Mouse (Mus musculus) heart, adult 2 months (tissue): ENCODE results near the gene Gm973. TPM values are rescaled to one million over a fixed set of nuclear protein-coding genes. Genes with fewer than 3 reads are reported as not detected.
A peak's percentile ranks its signal among the peaks of the same experiment; 100 is the strongest.

Experiments used
- DNase-seq, 2 experiments: peaks; one replicate each; pipeline ENCODE4 v3.0.0; 2021
- H3K27ac ChIP-seq: fragments of 200-600 bp; 2 replicates; pipeline ENCODE4 v1.8.1; 2022
- H3K27me3 ChIP-seq: fragments of 200-500 bp; 2 replicates; pipeline ENCODE4 v1.6.1; 2012; ENCODE audit warnings: mild to moderate bottlenecking, low read length, inconsistent platforms, mixed read lengths; ENCODE audit not compliant: control insufficient read depth, insufficient read depth
- H3K36me3 ChIP-seq: fragments of 200-500 bp; 2 replicates; pipeline ENCODE4 v1.6.1; 2012; ENCODE audit warnings: low read length, inconsistent platforms; ENCODE audit not compliant: control insufficient read depth, insufficient read depth
- H3K4me1 ChIP-seq: fragments of 200-500 bp; 2 replicates; pipeline ENCODE4 v1.6.1; 2011; ENCODE audit warnings: low read length; ENCODE audit not compliant: control insufficient read depth, insufficient read depth
- H3K4me3 ChIP-seq: fragments of 200-600 bp; 2 replicates; pipeline ENCODE4 v1.8.1; 2022
- H3K79me2 ChIP-seq: fragments of 200-500 bp; replicated peaks from 2 replicates; pipeline ENCODE4 v1.6.1; 2012; ENCODE audit warnings: mild to moderate bottlenecking, inconsistent platforms, low read length, moderate library complexity, mixed read lengths; ENCODE audit not compliant: control insufficient read depth, insufficient read depth
- H3K9ac ChIP-seq: fragments of 200-500 bp; 2 replicates; pipeline ENCODE4 v1.6.1; 2012; ENCODE audit warnings: low read depth, mild to moderate bottlenecking, control low read depth, inconsistent platforms, low read length, mixed read lengths
- CTCF ChIP-seq: fragments of 200-600 bp; IDR thresholded peaks from 2 replicates; pipeline ENCODE4 v1.8.1; 2022; ENCODE audit warnings: antibody characterized with exemption, mild to moderate bottlenecking, moderate library complexity
- EP300 ChIP-seq: fragments of 200-500 bp; IDR thresholded peaks from 2 replicates; pipeline ENCODE4 v1.6.1; 2011; ENCODE audit warnings: low read depth, low read length, control low read depth; ENCODE audit not compliant: insufficient read depth
- POLR2A ChIP-seq: fragments of 200-500 bp; IDR thresholded peaks from 2 replicates; pipeline ENCODE4 v1.6.1; 2011; ENCODE audit warnings: mild to moderate bottlenecking, low read depth, low read length, control low read depth; ENCODE audit not compliant: insufficient read depth
- WGBS: fragments of 180-500 bp; shearing (Covaris S2); methylation state at CpG from one replicate; pipeline ENCODE4 v1.1.7; 2018; 5-methylcytosine and 5-hydroxymethylcytosine counted together
- intact Hi-C: fragments of 180-260 bp; cut with DNase I; formaldehyde crosslinking; loops from one replicate; pipeline ENCODE4 v1.15.1; 2025
- long read RNA-seq: library from polyadenylated mRNA; stranded (forward); transcript quantifications from one replicate; pipeline ENCODE4 v2.0.0, GENCODE M21; 2021
- polyA plus RNA-seq: library from polyadenylated mRNA; depleted of rRNA; stranded (reverse); fragments of >200 nt; gene quantifications from 2 replicates; pipeline ENCODE4 v1.2.3, GENCODE M21; 2012; rRNA removed
- total RNA-seq, 2 experiments: library from RNA; stranded (reverse); gene quantifications; 2 replicates each; pipeline ENCODE4 v1.2.3; 2021

The Gm973 gene
- total RNA-seq (under 1 TPM in 1 of 2 experiments, not detected in 1; 0.30 TPM), polyA plus RNA-seq (0.29 and 0.45 TPM in 2 replicates)
- long read RNA-seq, result 0 reads

DNA sequence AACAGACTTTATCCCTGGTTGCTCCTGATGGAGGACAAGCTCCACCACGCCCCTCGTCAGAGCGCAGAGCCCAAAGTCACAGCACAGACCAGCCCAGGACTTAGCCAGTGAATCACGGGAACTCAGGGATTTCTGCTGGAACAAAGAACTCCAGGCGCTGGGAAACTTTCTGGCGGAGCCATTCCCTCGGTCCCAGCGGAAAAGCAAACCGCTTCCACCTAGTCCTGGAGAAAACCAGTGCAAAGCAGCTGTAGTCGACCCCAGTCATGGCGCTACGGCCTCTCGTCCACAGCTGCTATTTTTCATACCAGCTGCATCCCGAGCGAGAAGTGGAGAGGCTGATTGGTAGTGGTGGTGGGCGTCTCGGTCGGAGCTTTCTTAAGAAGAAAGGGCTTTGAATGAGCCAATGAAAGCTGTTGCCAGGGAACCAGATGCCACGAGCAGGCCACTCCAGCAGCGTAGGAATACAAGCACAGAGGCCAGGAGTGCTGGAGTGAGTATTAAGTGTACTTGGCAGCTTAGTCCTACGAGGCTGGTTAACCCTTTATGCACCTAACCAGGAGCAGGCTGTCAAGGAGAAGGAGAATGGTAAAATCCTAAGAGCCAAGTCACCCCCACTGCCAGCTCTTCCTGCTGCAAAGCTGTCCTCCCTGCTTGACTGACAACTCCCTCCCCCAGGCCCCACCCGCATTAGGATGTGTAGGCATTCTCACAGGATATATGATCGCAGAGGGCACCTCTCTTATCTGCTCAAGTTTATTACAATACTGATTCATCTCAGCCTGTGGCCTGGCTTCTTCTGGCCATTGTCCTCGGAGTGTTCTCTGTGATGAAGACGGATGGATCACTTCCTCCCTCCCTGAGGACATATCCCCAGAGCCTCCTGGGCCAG lies at the start of gene Gm973:
Gm973 (plus strand) TSS at position 239 of the 892 bp plus-strand sequence.
- TF ChIP-seq POLR2A, result no peak
- TF ChIP-seq EP300, result no peak
- TF ChIP-seq CTCF, result no peak
- Histone ChIP-seq H3K27ac (peak within 1 kb of the TSS; percentile 12; the same call in 1 of the 2 replicates), H3K4me1 (peaks cover 6% of the 10 kb centered on the region), H3K27me3 (no peaks in the 10 kb centered on the region), H3K36me3 (no peaks in the 10 kb centered on the region), H3K9ac (no peak within 1 kb of the TSS), H3K79me2 (no peaks in the 10 kb centered on the region), H3K4me3 (peak within 1 kb of the TSS; percentile 26; the same call in 1 of the 2 replicates)
- DNase-seq, result peak; percentile 53 to 64
- 15% methylated on average over 25 of the region's 25 CpGs for WGBS
- intact Hi-C loops, result no loop called here

DNA sequence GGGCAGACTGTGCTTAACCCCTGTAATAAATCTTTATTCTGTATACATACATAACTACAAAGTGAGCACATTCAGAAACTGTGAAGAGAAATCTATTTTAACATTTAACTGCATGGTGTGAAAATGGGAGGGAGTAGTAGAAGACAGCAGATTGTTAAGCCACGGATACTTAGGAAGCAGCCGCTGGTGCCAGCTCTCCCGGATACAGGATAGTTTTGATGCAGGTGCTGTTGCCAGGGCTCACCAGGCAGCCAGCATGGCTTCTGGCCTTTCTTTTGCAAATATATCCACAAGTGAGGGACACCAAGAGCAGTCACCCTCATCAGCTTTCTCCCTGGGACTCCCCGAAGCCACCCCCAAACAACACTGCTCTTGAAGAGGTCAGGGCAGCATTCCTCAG lies 46.9 kb upstream of the Gm973 start:
- Histone ChIP-seq H3K27me3 (no peaks in the 10 kb centered on the region; the same call in 1 of the 2 replicates), H3K9ac (no peak overlapping the region)
- TF ChIP-seq EP300, result no peak
- TF ChIP-seq POLR2A, result no peak
- no peak for TF ChIP-seq CTCF

GRCm38 (mm10) chr1:59470766-59471165 lies 45.3 kb upstream of the Gm973 start:
- H3K27me3 ChIP-seq, result no peaks in the 10 kb centered on the region; the same call in 1 of the 2 replicates
- H3K4me3 ChIP-seq, result no peak overlapping the region
- H3K27ac ChIP-seq, result no peak overlapping the region
- no peak for DNase-seq
- no peak overlapping the region for H3K9ac ChIP-seq
- no peaks in the 10 kb centered on the region for H3K4me1 ChIP-seq
- 63% methylated on average over 4 of the region's 4 CpGs for WGBS
- H3K36me3 ChIP-seq, result no peaks in the 10 kb centered on the region
- intact Hi-C loops, result no loop called here
- H3K79me2 ChIP-seq, result no peaks in the 10 kb centered on the region
- TF ChIP-seq POLR2A, result no peak

More for the DNA sequence above, 46.9 kb upstream of the Gm973 start:
- intact Hi-C loops, result no loop called here
- Histone ChIP-seq H3K36me3 (no peaks in the 10 kb centered on the region), H3K4me3 (no peak overlapping the region), H3K4me1 (no peaks in the 10 kb centered on the region), H3K27ac (no peak overlapping the region), H3K79me2 (no peaks in the 10 kb centered on the region)
- 79% methylated on average over 4 of the region's 4 CpGs for WGBS
- no peak for DNase-seq

DNA sequence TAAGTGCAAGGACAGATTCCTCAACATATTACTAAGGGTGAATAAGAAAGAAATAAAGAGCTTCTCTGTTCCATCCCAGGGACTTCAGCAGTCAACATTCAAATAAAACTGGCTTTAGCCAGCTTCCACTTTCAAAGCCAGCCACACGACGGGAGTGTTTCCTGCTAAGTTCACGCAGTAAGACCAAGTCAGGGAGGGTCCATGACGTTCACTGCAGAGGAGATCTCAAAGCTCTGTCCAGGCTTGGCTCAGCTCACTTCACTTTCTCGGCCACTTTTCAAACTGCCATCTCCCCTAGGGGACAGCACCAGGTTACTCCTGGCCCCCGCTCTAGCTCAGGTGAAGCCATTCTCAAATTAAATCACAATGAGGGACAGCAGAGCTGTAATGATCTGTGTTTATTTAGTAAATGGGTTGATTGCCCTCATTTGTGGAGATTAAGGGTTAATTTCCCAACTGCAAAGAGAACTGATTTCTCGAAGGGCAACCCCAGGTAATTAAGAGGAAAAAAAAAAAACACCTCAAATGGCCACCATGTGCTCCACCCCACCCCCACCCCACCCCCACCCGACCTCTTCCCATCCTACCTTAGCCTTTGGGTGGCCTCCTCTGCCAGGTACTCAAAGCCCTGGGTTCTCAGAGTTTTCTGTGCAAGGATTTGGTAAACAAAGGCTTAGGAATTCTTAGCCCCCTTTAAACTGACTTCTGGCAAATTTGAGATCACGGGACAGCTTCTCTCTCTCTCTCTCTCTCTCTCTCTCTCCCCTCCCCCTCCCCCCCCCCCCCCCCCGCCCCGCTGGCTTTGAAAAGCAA lies 43.5 kb upstream of the Gm973 start:
- TF ChIP-seq EP300 (no peak), POLR2A (no peak), CTCF (no peak)
- Histone ChIP-seq H3K27ac (no peak overlapping the region), H3K9ac (no peak overlapping the region), H3K36me3 (no peaks in the 10 kb centered on the region), H3K79me2 (no peaks in the 10 kb centered on the region), H3K4me3 (no peak overlapping the region), H3K4me1 (no peaks in the 10 kb centered on the region), H3K27me3 (no peaks in the 10 kb centered on the region; the same call in 1 of the 2 replicates)
- DNase-seq, result no peak
- WGBS, result 19% methylated on average over 11 of the region's 11 CpGs
- intact Hi-C loops, result no loop called here

DNA sequence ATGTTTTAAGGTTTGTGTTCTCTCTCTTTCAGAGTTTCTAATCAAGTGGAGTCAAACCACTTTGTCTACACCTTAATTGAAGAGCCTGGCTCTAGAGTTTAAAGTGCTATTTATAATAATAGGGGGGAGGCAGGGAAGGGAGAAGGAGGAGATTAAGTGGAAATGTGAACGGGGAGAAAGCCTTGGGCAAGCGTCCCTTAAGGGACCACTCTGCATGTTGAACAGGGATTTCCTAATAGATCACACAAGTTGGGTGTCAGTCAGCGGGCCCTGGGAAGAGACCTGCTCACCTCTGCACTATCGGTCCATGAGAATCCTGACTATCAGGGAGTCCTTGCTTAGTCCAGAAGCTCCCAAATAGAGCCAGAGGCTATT lies 42.9 kb upstream of the Gm973 start:
- H3K9ac ChIP-seq, result no peak overlapping the region
- no peak for DNase-seq
- no peaks in the 10 kb centered on the region for H3K79me2 ChIP-seq
- H3K27me3 ChIP-seq, result no peaks in the 10 kb centered on the region; the same call in 1 of the 2 replicates
- no peak for TF ChIP-seq EP300
- intact Hi-C loops, result no loop called here
- WGBS, result 43% methylated on average over 4 of the region's 4 CpGs
- H3K27ac ChIP-seq, result no peak overlapping the region
- no peaks in the 10 kb centered on the region for H3K4me1 ChIP-seq
- no peak overlapping the region for H3K4me3 ChIP-seq
- no peaks in the 10 kb centered on the region for H3K36me3 ChIP-seq

GRCm38 (mm10) chr1:59475618-59476017 lies 40.4 kb upstream of the Gm973 start:
- Histone ChIP-seq H3K9ac (no peak overlapping the region), H3K79me2 (no peaks in the 10 kb centered on the region), H3K27ac (no peak overlapping the region), H3K4me1 (no peaks in the 10 kb centered on the region), H3K36me3 (no peaks in the 10 kb centered on the region), H3K4me3 (no peak overlapping the region), H3K27me3 (no peaks in the 10 kb centered on the region)
- intact Hi-C loops, result no loop called here
- TF ChIP-seq CTCF (no peak), POLR2A (no peak), EP300 (no peak)
- no peak for DNase-seq
- WGBS, result 33% methylated on average over 2 of the region's 2 CpGs
